Mouse (Mus musculus) spleen, adult 2 months (tissue): ENCODE measurements around the gene Nmral1.
"Not testable (repeated sequence)": the region's sequence is repeated elsewhere in the genome, so short reads cannot be mapped to it uniquely, and the experiment has no call there.

Experiments used
- CTCF ChIP-seq: fragments of 200-500 bp; IDR thresholded peaks from 2 replicates; pipeline ENCODE4 v1.5.1; 2011; ENCODE audit warnings: mild to moderate bottlenecking, inconsistent platforms; ENCODE audit not compliant: insufficient read depth, insufficient read length, insufficient replicate concordance; ENCODE audit errors: extremely low read depth
- POLR2A ChIP-seq: fragments of 200-500 bp; IDR thresholded peaks from 2 replicates; pipeline ENCODE4 v1.6.1; 2011; ENCODE audit warnings: low read depth, low read length, inconsistent platforms

GRCm38 (mm10) chr16:4756660-4757335, 37.6 kb upstream of the Nmral1 start:
- not testable (repeated sequence) for TF ChIP-seq CTCF, POLR2A
